In the genomic region with DNA sequence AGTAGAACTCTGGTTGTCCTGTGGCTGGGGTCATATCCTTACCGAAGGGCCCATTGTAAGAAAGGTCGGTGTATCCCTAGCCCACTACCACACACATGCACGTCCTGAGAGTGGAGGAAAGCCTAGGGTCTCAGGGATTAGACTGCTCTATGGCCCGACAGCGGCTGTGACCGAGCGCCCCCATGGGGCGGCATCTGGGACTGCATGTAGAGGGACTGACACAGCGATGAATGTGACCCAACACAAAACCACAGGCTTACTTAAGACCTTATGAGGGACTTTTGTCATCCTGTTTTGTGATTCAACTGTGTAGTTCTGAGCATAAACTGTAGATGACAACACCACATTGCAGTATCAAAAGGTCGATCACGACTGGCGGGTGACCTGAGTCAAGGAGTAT, we compare ENCODE assay signal across 8 mouse cellular contexts. TPM values are rescaled to one million over a fixed set of nuclear protein-coding genes. Genes with fewer than 3 reads are reported as not detected.
DNase-seq lines count a peak whose midpoint lies in the region; ATAC-seq and TF ChIP-seq lines count a peak whose summit lies in the region.

No protein-coding gene starts in this region.

- H3K4me3 ChIP-seq in ES-Bruce4 (ENCODE audit: low read depth, low read length), result no peak overlapping the region
- no peak overlapping the region for H3K4me3 ChIP-seq in embryonic facial prominence, embryonic 14.5 days (ENCODE audit: low read depth, low read length)
- H3K4me3 ChIP-seq in heart, postnatal 0 days (ENCODE audit: low read depth, low read length), result no peak overlapping the region
- no peak overlapping the region for H3K4me3 ChIP-seq in lung, postnatal 0 days (ENCODE audit: low read depth, low read length)

- peak; percentile 69 for ATAC-seq in embryonic facial prominence, embryonic 14.5 days (ENCODE audit: low read depth)
- ATAC-seq in heart, postnatal 0 days (ENCODE audit: insufficient read depth, low read depth), result peak; percentile 63; the same call in 1 of the 2 replicates
- ATAC-seq in lung, postnatal 0 days, result 0 out of 2 replicates have a peak, but pooled peaks have one; percentile 7

- peak; percentile 85 for TF ChIP-seq CTCF in ES-Bruce4 (IDR thresholded peaks at IDR 0.05; ENCODE audit: low read depth, low read length)
- peak; percentile 84 for TF ChIP-seq CTCF in heart, postnatal 0 days (IDR thresholded peaks at IDR 0.05; ENCODE audit: low read depth)
- TF ChIP-seq CTCF in lung, postnatal 0 days (IDR thresholded peaks at IDR 0.05), result peak; percentile 95

- H3K4me1 ChIP-seq in ES-Bruce4 (ENCODE audit: control insufficient read depth, insufficient read depth, low read length), result no peaks in the 10 kb centered on the region
- H3K4me1 ChIP-seq in embryonic facial prominence, embryonic 14.5 days (ENCODE audit: control insufficient read depth, insufficient read depth, low read length), result no peaks in the 10 kb centered on the region
- no peaks in the 10 kb centered on the region for H3K4me1 ChIP-seq in heart, postnatal 0 days (ENCODE audit: control insufficient read depth, insufficient read depth)
- no peaks in the 10 kb centered on the region; the same call in 1 of the 2 replicates for H3K4me1 ChIP-seq in lung, postnatal 0 days (ENCODE audit: insufficient read depth, low read depth, low read length)

- H3K9ac ChIP-seq in ES-Bruce4 (ENCODE audit: low read depth, poor library complexity, severe bottlenecking), result no peak overlapping the region
- H3K9ac ChIP-seq in embryonic facial prominence, embryonic 14.5 days (ENCODE audit: low read depth, low read length), result no peak overlapping the region
- no peak overlapping the region for H3K9ac ChIP-seq in heart, postnatal 0 days (replicated peaks; ENCODE audit: low read depth, low read length)
- H3K9ac ChIP-seq in lung, postnatal 0 days (replicated peaks; ENCODE audit: low read depth), result no peak overlapping the region

- H3K27me3 ChIP-seq in ES-Bruce4 (ENCODE audit: control insufficient read depth, insufficient read depth, low read length, poor library complexity, severe bottlenecking), result no peaks in the 10 kb centered on the region
- H3K27me3 ChIP-seq in embryonic facial prominence, embryonic 14.5 days (replicated peaks; ENCODE audit: control insufficient read depth, insufficient read depth, low read length), result no peaks in the 10 kb centered on the region
- no peaks in the 10 kb centered on the region for H3K27me3 ChIP-seq in heart, postnatal 0 days (ENCODE audit: control insufficient read depth, insufficient read depth, low read length)
- no peaks in the 10 kb centered on the region for H3K27me3 ChIP-seq in lung, postnatal 0 days (replicated peaks; ENCODE audit: insufficient read depth, low read length)

- peak; percentile 89 to 91 for DNase-seq in adrenal gland, postnatal 36 days
- peak; percentile 53 for DNase-seq in embryonic facial prominence, embryonic 14.5 days (ENCODE audit: low spot score)
- peak; percentile 47 for DNase-seq in heart, postnatal 0 days (ENCODE audit: low spot score)
- peak; percentile 89 to 91 for DNase-seq in kidney, postnatal 4 days
- peak; percentile 78 for DNase-seq in lung, postnatal 0 days (ENCODE audit: low spot score)
- DNase-seq in right cerebral cortex, postnatal 10 days (ENCODE audit: low spot score in 2 of 2), result peak; percentile 57 to 74
- DNase-seq in urinary bladder, postnatal 4 days (ENCODE audit: low spot score in 2 of 2), result peak; percentile 57 to 81

- TF ChIP-seq POLR2A in ES-Bruce4 (IDR thresholded peaks at IDR 0.05; ENCODE audit: insufficient read depth, low read length), result no peak

- no peaks in the 10 kb centered on the region for H3K36me3 ChIP-seq in ES-Bruce4 (ENCODE audit: control insufficient read depth, insufficient read depth, low read length, poor library complexity, severe bottlenecking)
- no peaks in the 10 kb centered on the region for H3K36me3 ChIP-seq in embryonic facial prominence, embryonic 14.5 days (ENCODE audit: control insufficient read depth, insufficient read depth, low read length)
- H3K36me3 ChIP-seq in heart, postnatal 0 days (replicated peaks; ENCODE audit: control insufficient read depth, insufficient read depth, low read length), result no peaks in the 10 kb centered on the region
- H3K36me3 ChIP-seq in lung, postnatal 0 days (ENCODE audit: insufficient read depth, low read length), result no peaks in the 10 kb centered on the region

- H3K4me2 ChIP-seq in embryonic facial prominence, embryonic 14.5 days (ENCODE audit: low read depth, low read length), result no peak overlapping the region; the same call in 1 of the 2 replicates
- H3K4me2 ChIP-seq in heart, postnatal 0 days (ENCODE audit: low read depth, low read length), result no peak overlapping the region
- no peak overlapping the region for H3K4me2 ChIP-seq in lung, postnatal 0 days (replicated peaks; ENCODE audit: low read depth, low read length)

- TF ChIP-seq EP300 in ES-Bruce4 (IDR thresholded peaks at IDR 0.05; ENCODE audit: insufficient read depth, low read depth, low read length), result no peak
- no peak for TF ChIP-seq EP300 in heart, postnatal 0 days (IDR thresholded peaks at IDR 0.05; ENCODE audit: low read depth)
- no peak for TF ChIP-seq EP300 in lung, postnatal 0 days (IDR thresholded peaks at IDR 0.05)

- H3K27ac ChIP-seq in ES-Bruce4 (ENCODE audit: insufficient read depth, low read length), result no peak overlapping the region
- H3K27ac ChIP-seq in embryonic facial prominence, embryonic 14.5 days (replicated peaks; ENCODE audit: low read depth, low read length), result no peak overlapping the region
- H3K27ac ChIP-seq in heart, postnatal 0 days (ENCODE audit: low read depth), result no peak overlapping the region
- no peak overlapping the region for H3K27ac ChIP-seq in lung, postnatal 0 days (ENCODE audit: low read length)

- 3% methylated on average over 12 of the region's 12 CpGs for WGBS in embryonic facial prominence, embryonic 14.5 days
- 9% methylated on average over 12 of the region's 12 CpGs for WGBS in heart, postnatal 0 days
- 8% methylated on average over 12 of the region's 12 CpGs for WGBS in lung, postnatal 0 days

- H3K9me3 ChIP-seq in ES-Bruce4 (replicated peaks; ENCODE audit: control insufficient read depth, insufficient read depth, low read length, poor library complexity, severe bottlenecking), result no peaks in the 10 kb centered on the region
- H3K9me3 ChIP-seq in embryonic facial prominence, embryonic 14.5 days (ENCODE audit: control insufficient read depth, low read length), result no peaks in the 10 kb centered on the region
- H3K9me3 ChIP-seq in heart, postnatal 0 days (replicated peaks; ENCODE audit: control insufficient read depth, low read length), result no peaks in the 10 kb centered on the region
- H3K9me3 ChIP-seq in lung, postnatal 0 days (ENCODE audit: low read length), result no peaks in the 10 kb centered on the region

RNA-seq across cellular contexts. Expression of a gene that starts 42.5 kb away (rescaled TPM):
- 19.9 and 20.2 TPM in 2 replicates for polyA plus RNA-seq in ES-Bruce4 (2011; ENCODE audit: insufficient read depth, insufficient read length, low read depth, missing spikeins)
- 100 to 1,000 TPM in 1 of 2 experiments, 10 to 100 TPM in 1; 86.6 to 103 TPM for total RNA-seq in adrenal gland, postnatal 36 days (2021)
- 138 and 141 TPM in 2 replicates for polyA plus RNA-seq in embryonic facial prominence, embryonic 14.5 days (2014; fragmentation: Nextera tagmentation; extraction: Ambion mirVana)
- 209 and 250 TPM in 2 replicates for total RNA-seq in heart, postnatal 0 days (2014; rRNA removed; ENCODE audit: low replicate concordance)
- 166 and 171 TPM in 2 replicates for polyA plus RNA-seq in heart, postnatal 0 days (2015; fragmentation: Nextera tagmentation; extraction: Ambion mirVana)
- polyA plus RNA-seq in lung, postnatal 0 days (2015; fragmentation: Nextera tagmentation; extraction: Ambion mirVana), result 149 and 177 TPM in 2 replicates

RNA-seq across cellular contexts. Expression of a gene that starts 50.2 kb away (rescaled TPM):
- polyA plus RNA-seq in ES-Bruce4 (2011; ENCODE audit: insufficient read depth, insufficient read length, low read depth, missing spikeins), result 7.9 and 10.1 TPM in 2 replicates
- total RNA-seq in adrenal gland, postnatal 36 days (2021), result 1 to 10 TPM; 4.7 to 6.0 TPM
- polyA plus RNA-seq in embryonic facial prominence, embryonic 14.5 days (2014; fragmentation: Nextera tagmentation; extraction: Ambion mirVana), result 16.4 and 18.2 TPM in 2 replicates
- 5.3 and 11.4 TPM in 2 replicates for total RNA-seq in heart, postnatal 0 days (2014; rRNA removed; ENCODE audit: low replicate concordance)
- polyA plus RNA-seq in heart, postnatal 0 days (2015; fragmentation: Nextera tagmentation; extraction: Ambion mirVana), result 10.4 and 10.9 TPM in 2 replicates
- polyA plus RNA-seq in lung, postnatal 0 days (2015; fragmentation: Nextera tagmentation; extraction: Ambion mirVana), result 13.1 and 14.7 TPM in 2 replicates

RNA-seq across cellular contexts. Expression of a gene that starts 57.7 kb away (rescaled TPM):
- 4.4 and 7.2 TPM in 2 replicates for polyA plus RNA-seq in ES-Bruce4 (2011; ENCODE audit: insufficient read depth, insufficient read length, low read depth, missing spikeins)
- total RNA-seq in adrenal gland, postnatal 36 days (2021), result 10 to 100 TPM in 1 of 2 experiments, 1 to 10 TPM in 1; 4.2 to 11.0 TPM
- 4.3 and 4.9 TPM in 2 replicates for polyA plus RNA-seq in embryonic facial prominence, embryonic 14.5 days (2014; fragmentation: Nextera tagmentation; extraction: Ambion mirVana)
- total RNA-seq in heart, postnatal 0 days (2014; rRNA removed; ENCODE audit: low replicate concordance), result 44.1 and 54.0 TPM in 2 replicates
- 5.5 and 13.9 TPM in 2 replicates for polyA plus RNA-seq in heart, postnatal 0 days (2015; fragmentation: Nextera tagmentation; extraction: Ambion mirVana)
- 8.2 and 8.3 TPM in 2 replicates for polyA plus RNA-seq in lung, postnatal 0 days (2015; fragmentation: Nextera tagmentation; extraction: Ambion mirVana)

Comparison
In these comparisons a context has a peak if more than half of its experiments do, and no peak if none do; other contexts are left out.
1. ATAC-seq: peak in every context shown above with its lines; median percentile 69 in embryonic facial prominence, embryonic 14.5 days; 63 in heart, postnatal 0 days; 7 in lung, postnatal 0 days.